Mouse (Mus musculus): ENCODE results near the gene Tlr13.

DNA sequence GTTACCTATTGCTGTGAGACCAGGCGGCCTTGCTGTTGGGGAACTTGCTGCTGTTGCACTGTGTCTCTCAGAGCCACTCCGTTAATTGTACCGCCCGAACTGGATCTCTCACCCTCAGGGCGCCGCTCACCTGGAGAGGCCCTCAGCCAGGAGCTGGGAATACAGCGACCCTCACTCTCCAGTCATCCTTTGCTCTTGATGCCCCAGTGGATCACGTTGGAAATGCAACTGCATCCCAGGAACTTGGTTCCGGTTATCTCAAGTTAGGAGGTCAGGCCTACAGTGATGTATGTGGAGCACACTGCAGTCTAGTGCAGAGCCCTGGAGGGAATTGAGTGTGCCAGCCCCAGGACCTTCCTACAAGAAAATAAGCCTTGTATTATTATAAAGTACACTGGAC is 33.3 kb downstream of the Tlr13 start:
- TF ChIP-seq CTCF (IDR thresholded peaks at IDR 0.05; ENCODE audit: borderline replicate concordance, extremely low read depth, insufficient read depth, insufficient read length) = no peak
- no peak for TF ChIP-seq POLR2A (IDR thresholded peaks at IDR 0.05; ENCODE audit: borderline replicate concordance, extremely low read depth, insufficient read depth, insufficient read length, poor library complexity, severe bottlenecking)
